Mouse (Mus musculus): ENCODE results near the gene Evi2.

Gene Evi2

GRCm38 (mm10) chr11:79530333-79530761 is at the start of gene Evi2, which contains the start of gene Evi2a:
TSS of gene Evi2 (minus strand) at chr11:79530589.
TSS of gene Evi2a (minus strand) at chr11:79530609.
- DNase-seq (ENCODE audit: low spot score) = no peak

- peak; percentile 78 for DNase-seq (ENCODE audit: low spot score)
Measured at GRCm38 (mm10) chr11:79577741-79578140, 47.4 kb upstream of the Evi2 start.

- no peak for DNase-seq (ENCODE audit: low spot score)
Measured at GRCm38 (mm10) chr11:79575383-79576073, 45.1 kb upstream of the Evi2 start.

GRCm38 (mm10) chr11:79573836-79574235 is 43.4 kb upstream of the Evi2 start:
- no peak for DNase-seq (ENCODE audit: low spot score)

- no peak for DNase-seq (ENCODE audit: low spot score)
Measured at GRCm38 (mm10) chr11:79570319-79570718, 39.9 kb upstream of the Evi2 start.

GRCm38 (mm10) chr11:79568197-79568911 is 38.0 kb upstream of the Evi2 start:
- DNase-seq (ENCODE audit: low spot score) = no peak

- no peak for DNase-seq (ENCODE audit: low spot score)
Measured at GRCm38 (mm10) chr11:79566947-79567346, 36.6 kb upstream of the Evi2 start.

GRCm38 (mm10) chr11:79563493-79563892 is 33.1 kb upstream of the Evi2 start:
- DNase-seq (ENCODE audit: low spot score) = no peak

- no peak for DNase-seq (ENCODE audit: low spot score)
Measured at GRCm38 (mm10) chr11:79560536-79560935, 30.1 kb upstream of the Evi2 start.

GRCm38 (mm10) chr11:79552622-79553021 is 22.2 kb upstream of the Evi2 start:
- no peak for DNase-seq (ENCODE audit: low spot score)

GRCm38 (mm10) chr11:79536293-79536692 is 5.9 kb upstream of the Evi2 start:
- DNase-seq (ENCODE audit: low spot score) = no peak

- no peak for DNase-seq (ENCODE audit: low spot score)
Measured at GRCm38 (mm10) chr11:79535554-79535953, 5.2 kb upstream of the Evi2 start.

- DNase-seq (ENCODE audit: low spot score) = peak; percentile 87
Measured at GRCm38 (mm10) chr11:79533950-79534690, 3.7 kb upstream of the Evi2 start.

- no peak for DNase-seq (ENCODE audit: low spot score)
Measured at GRCm38 (mm10) chr11:79533311-79533710, 2.9 kb upstream of the Evi2 start.

- DNase-seq (ENCODE audit: low spot score) = no peak
Measured at GRCm38 (mm10) chr11:79531485-79531884, 1.1 kb upstream of the Evi2 start.

- no peak for DNase-seq (ENCODE audit: low spot score)
Measured at GRCm38 (mm10) chr11:79530774-79531173, 385 bp upstream of the Evi2 start.

GRCm38 (mm10) chr11:79529736-79530135 is 653 bp downstream of the Evi2 start:
- peak; percentile 54 for DNase-seq (ENCODE audit: low spot score)

- no peak for DNase-seq (ENCODE audit: low spot score)
Measured at GRCm38 (mm10) chr11:79529226-79529625, 1.2 kb downstream of the Evi2 start.

- no peak for DNase-seq (ENCODE audit: low spot score)
Measured at GRCm38 (mm10) chr11:79528601-79529000, 1.8 kb downstream of the Evi2 start.

- DNase-seq (ENCODE audit: low spot score) = no peak
Measured at GRCm38 (mm10) chr11:79527739-79528384, 2.5 kb downstream of the Evi2 start.

GRCm38 (mm10) chr11:79527015-79527738 is 3.2 kb downstream of the Evi2 start:
- DNase-seq (ENCODE audit: low spot score) = no peak

- DNase-seq (ENCODE audit: low spot score) = no peak
Measured at GRCm38 (mm10) chr11:79526549-79526948, 3.8 kb downstream of the Evi2 start.
